Mouse (Mus musculus) adipocyte (in vitro differentiated cells): ENCODE measurements around the gene Dld.

Experiments used
- DNase-seq: peaks from one replicate; pipeline ENCODE4 v3.0.0-alpha.2; 2016; ENCODE audit warnings: low spot score

Dld gene

DNA sequence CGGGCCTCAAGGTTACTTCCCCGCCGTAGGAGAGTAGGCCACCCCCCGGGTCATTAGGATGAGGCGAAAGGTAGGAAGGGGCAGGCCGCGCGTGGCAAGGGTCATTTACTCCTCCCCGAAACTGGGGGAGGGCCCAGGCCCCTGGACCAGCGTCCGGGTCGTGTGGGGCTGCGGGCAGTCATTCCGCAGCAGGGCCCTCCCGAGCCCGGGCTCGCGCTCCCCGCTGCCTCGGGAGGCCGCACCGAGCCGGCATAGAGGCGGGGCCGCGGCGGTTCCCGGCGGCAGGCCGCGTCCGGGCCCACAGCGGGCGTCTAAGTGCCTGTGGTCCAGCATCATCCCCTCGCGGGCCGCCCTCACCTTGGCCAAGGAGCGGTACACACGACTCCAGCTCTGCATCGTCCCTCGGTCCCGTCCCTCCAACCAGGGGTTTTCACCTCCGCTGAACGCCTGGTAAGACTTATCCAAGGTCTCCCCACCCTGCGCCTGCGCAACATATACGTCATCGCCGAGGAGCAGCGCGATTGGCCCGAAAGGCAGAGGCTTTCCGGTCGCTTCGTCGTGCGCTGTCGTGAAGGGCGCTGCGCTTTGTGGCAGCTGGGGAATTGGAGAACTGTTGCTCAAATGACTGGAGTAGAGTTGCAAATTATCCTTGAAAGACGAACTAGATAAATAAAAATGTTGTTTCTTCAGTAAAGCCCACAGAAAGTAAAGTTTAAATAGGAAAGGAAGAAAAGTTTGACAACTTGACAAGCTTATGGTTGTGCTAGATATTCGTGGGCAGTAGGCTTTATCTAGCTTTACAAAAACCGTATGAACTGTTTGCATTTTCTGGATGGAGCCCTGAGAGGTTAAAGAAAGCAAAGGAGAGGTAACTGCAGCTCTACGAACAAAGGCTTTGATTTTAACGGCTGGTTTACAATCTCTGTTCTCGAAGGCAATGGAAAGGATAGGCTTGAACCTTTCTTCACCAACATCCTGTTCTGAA lies at the start of gene Dld:
TSS of gene Dld (minus strand) at position 510 of the 985 bp plus-strand sequence.
- peak; percentile 97 for DNase-seq

DNA sequence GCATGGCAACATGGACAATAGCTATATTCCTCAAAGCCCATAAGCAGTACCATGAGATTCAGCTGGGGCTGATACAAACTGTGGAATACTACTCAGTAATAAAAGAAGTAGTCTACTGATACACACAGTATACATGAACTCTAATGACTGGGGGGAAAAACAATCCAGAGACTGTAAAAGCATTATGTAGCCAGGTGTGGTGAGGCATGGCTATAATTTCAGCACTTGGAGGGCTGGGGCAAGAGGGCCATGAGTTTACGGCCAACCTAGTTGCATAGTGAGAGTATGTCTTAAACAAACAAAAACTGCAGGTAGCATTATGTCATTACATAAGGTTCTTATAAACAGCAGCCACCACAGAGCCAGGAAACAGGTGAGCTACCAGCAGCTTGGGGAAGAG lies 49.6 kb upstream of the Dld start:
- no peak for DNase-seq

DNA sequence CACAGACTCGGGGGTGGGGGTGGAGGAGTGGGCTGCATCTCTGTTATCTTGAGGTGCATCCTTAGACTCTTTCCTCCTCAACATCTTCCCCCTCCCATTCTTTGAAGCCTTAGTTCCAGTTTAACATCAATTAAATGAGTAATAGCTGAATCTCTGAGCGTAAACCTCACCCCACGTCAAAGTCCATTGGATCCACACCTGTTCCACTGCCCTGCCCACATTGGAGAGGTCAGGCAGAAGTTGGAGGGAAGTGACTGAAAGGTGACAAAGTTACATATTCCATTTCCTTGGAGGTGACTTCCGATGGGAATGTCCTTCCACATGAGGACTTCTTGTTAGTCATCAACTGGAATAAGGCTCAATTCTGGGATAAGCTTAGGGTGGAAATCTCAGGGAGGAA lies 46.5 kb upstream of the Dld start:
- DNase-seq: no peak

DNA sequence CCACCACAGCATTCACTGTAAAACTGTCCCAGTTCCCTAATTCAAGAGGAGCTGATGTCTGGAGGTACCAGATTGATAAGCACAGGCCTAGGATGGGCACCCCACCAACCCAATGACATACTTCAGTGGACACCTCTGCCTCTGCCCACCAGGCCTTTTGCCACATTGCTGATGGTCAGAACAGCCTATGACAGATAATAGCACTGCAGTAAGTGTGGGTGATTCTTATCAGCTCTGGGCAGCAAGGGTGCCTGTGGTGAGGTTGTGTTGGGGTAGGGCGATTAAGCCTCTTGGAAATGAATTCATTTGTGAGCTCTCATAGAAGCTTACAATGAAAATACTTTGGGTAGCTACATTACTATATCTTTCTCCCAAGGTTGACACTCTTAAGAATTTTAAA lies 44.6 kb upstream of the Dld start:
- no peak for DNase-seq

DNA sequence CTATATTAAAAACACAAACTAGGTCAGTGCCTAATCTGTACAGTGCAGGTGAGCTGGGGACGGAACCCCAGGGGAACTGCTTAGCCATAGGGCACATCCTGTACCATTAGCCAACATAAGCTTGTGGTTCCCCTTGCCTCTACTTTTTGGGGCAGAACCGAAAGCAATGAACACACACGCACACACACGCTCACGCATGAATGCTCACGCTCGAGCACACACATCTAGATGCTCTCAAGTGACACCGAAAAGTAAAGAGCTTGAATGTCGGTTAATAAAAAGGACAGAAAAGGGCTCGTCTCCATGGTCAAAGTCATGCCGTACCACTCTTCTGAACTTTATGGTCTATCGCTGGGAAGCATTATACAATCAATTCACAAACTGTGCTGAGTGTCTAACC lies 40.4 kb upstream of the Dld start:
- no peak for DNase-seq

DNA sequence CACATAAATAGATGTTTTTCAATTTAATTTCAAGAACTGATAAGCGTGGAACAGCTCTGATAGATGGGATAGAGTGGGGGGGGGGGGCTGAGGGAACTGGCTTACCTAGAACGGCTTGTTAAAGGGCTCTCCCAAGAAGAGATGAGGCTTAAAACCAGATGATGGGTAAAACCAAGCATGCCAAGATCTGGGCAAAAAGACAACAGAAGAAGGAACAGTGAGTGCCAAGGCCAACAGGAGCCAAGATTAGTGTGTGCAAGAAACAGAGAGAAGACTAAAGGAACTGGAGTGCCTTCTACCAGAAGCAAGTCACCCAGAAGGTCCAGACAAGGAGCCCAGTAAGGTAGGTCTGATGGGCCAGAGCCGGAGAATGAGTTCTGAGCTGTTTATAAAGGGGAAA lies 39.3 kb upstream of the Dld start, which contains the start of gene Slc26a3:
TSS of gene Slc26a3 (plus strand) at position 301 of the 400 bp plus-strand sequence.
- peak; percentile 9 for DNase-seq

DNA sequence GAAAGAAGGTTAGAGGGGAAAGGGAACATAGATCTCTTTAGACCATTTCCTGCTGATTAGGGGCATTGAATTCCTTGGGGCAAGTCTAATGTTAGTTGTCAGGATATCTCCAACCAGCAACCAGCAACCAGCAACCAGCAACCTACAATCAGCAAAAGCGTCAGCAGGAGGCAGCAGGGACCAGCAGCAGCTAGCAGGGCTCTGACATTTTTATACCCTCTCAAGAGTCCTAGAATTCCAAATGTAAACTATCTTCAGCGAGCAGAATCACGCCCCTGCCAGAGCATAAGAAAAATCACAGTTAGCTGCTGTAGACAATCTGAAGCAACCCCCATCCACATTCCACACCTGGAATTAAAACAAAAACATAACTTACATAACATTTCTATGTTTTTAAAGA lies 36.0 kb upstream of the Dld start:
- DNase-seq: no peak

DNA sequence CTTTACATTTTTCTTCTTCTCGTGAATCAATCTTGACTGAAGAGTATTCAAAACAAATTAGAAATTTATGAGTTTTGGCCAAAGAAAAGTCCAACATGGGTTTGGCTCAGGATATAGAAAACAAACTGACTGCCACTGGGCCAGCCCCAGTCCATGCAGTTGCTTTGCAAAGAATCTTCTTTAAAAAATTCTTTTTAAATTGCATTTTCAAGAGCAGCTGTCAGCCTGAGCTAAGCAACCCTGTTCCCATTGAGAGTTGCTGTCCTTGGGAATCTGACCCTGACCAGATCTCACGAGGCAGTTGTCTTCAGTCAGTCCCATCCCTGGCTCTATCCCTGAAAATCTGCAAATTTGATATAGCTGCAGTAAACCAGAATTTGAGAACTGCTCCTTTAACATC lies 31.2 kb upstream of the Dld start:
- DNase-seq: no peak

DNA sequence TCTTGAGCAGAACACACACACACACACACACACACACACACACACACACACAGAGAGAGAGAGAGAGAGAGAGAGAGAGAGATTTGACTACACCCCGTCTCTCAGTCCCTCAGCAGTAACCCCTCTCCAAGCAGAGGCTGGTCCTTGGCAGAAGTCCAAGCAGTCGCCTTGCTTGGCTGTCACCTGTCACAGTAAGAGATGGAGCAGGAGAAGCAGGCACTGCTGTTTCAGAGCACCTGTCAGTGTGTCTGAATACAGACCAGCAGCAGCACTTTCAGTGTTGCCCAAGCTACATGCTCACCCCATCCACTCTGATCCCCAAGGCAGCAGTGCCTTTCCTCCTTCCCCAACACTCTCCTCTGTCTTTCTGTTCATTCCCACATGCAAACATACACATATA lies 29.6 kb upstream of the Dld start:
- no peak for DNase-seq

DNA sequence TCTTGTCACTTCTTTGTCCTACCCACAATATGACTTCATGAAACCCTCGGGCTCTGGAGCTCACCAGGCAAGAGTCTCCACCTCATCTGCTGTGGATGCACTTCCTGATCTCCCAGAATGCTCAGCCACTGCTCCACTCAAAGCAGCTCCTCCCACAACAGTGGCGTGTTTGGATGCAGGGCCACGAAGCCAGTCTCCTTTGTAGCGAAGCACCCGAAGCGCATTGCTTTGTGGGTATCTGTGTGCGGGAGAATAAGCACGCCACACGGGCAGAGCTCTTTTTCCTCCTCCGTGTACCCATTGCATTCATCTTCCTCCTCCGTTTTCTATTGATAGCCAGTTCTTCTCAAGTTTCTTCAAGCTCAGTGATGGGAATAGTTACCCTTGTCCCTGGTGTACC lies 26.0 kb upstream of the Dld start:
- no peak for DNase-seq

DNA sequence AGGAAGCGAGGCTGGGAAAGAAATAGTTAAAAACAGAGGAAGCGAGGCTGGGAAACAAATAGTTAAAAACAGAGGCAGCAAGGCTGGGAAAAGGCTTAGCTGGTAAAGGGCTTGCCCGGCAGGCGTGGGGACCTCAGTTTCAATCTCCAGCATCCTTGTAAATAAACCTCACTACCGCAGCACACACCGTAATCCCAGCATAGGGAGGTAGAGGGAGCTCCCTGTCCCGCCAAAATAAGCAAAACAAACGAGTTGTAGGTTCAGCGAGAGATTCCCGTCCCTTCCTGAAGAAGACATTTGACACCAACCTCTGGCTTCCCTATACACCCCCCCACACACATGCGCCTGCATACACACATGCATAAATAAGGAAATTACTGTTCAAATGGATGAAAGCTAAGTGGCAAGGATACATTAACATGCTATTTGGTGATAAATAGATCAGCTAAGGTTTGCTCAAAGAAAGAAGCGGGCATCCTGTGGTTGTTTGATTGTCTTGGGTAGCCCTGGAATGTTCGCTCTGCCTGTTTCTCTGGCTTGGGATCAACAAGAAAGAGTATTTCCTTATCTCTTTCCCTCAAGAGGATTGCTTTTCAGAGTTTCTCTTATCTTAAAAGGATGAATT lies 25.2 kb upstream of the Dld start:
- peak; percentile 18 for DNase-seq

DNA sequence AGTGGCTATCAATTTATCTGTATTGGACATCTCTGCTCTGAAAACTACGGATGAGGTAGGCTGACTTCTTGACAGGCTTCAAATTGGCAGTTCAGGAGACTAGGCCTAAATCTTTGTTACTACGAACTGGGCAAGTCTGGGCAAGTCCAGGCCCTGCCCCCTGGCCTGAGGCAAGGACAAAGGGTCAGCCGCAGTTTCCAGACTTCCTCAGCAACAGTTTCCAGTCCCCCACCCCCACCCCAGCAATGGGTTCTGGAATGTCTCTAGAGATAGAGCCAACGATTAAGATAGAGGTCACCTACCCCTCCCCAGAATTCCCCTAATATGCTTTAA lies 24.0 kb upstream of the Dld start:
- DNase-seq: no peak

DNA sequence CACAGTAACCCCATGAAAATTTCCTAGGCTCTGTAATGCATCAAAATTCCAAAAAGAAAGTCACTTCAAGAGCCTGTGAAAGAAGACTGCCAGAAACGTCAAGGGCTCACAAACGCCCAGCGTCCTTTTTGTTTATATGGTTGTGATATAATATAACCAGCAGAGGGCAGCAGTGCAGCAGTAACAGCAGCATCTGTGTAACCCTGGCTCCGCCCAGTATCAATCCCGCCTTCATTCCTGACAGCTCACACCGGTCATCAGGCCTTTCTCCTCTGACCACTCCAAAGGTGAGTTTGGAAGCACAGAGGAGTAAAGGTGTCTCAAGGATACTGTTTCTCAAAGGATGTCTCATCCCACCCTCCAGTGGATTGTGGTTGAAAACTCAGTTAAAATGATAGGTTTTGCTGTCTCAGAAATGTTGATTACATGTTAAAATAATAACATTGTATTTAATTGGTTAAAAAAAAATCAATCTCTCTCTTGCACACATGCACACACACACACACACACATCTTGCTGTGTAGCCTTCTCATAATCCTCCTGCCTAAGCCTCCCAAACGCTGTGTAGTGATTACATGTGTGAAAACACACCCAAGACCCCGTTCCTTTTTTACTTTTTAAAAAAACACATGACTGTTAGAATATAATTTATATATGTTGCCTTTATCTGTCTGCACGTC lies 23.5 kb upstream of the Dld start:
- peak; percentile 89 for DNase-seq

DNA sequence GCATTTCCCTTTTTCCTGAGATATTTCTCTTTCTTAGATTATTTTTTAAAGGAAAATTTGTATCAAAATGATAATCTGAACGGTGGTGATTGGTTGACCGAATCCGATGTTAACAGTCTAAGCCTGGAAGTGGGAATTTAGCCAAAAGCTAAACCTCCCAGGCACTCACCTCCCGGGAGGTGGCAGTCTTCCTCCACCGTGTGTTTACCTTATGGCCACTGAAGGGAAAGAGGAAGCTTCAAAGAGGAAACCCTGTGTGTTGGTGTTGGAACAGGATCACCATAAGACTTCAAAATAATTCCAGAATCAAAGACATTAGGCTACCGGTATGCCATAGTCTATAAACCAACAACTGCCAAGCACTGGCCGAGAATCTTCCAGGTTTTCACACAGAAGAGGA lies 18.4 kb upstream of the Dld start:
- no peak for DNase-seq

DNA sequence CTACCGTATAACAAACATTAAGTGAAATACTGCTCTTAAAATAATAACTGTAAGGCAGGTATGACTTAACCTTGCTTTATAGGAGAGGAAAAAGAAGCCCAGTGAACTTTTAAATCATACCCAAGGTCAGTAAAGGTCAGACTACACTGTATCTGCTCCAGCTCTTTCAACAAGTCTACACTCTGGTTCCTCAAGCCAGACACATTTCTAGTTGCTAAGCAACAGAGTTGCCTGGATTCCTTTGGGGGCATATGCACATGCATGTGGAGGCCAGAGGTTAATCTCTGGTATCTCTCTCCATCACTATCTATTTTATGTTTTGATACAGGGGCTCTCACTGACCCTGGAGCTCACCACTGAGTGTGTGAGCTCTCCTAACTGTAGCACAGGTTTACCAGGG lies 17.9 kb upstream of the Dld start:
- no peak for DNase-seq

DNA sequence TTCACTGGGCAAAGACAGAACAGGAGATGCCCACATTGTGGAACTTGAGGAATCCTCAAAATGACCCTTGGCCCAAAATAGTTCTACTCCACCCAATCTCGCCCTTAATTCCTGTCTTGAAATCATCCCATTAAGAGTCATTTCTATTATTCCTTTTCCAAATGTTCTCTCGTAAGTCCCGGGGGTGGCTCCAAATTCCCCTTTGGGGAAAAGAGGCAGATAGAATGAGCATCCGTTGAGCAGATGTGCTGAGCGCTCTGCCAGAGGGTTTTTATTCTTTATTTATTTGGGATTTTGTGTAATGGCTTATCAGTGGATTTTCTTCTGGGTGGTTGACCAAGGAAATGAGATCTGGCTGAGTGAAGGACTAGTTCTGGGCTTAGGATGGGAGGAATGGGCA lies 16.5 kb upstream of the Dld start:
- no peak for DNase-seq

DNA sequence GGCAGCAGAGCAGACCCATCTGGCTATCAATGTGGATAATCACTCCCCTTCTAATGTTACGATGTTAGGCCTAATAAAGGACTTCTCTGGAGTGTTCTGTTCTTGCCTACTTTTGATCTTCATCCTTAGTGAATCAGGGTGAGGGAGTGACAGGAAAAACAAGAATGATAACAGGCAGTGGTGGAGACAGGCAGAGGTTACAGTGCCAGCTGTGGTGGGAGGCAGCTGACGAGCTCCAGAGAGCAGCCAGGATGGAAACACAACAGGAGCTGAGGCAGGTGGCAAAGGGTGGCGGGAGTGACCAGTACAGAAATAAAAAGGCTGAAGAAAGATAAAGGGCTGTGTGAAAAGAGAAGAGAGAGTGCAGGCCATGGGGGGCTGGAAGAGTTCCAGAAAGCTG lies 15.2 kb upstream of the Dld start:
- DNase-seq: no peak

DNA sequence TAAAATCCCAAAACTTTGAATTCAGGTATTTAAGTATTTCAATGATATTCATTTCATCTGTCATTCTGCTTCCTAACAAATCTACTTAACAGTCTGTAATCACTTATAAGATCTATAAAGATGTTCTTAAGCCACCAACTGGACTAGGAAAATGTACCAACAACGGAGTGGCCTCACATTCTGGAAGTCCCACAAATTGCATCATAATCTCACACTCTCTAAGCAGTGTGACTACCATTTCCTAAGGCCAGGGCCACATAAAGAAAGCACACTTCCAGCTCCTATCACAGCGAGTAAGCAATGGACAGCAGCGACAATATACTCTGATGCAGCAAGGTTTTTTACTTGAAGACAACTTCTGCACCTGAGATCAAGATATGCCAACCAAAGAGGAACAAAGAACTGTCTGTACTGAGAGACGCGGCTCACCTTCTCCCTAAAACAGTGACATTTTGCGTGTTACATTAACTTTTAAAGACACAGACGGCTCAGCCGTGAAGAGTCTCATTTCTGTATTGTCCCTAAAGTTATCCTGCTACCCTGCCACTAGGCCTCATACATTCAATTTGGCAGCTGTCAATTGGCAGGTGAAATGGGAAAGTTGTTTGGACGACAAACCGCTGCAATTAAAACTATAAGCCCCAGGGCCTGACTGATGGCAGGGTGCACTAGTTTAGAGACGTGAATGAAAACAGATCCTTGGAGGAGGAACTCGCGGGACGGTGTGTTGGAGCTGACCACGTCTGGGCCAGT lies 886 bp downstream of the Dld start:
- peak; percentile 63 for DNase-seq

DNA sequence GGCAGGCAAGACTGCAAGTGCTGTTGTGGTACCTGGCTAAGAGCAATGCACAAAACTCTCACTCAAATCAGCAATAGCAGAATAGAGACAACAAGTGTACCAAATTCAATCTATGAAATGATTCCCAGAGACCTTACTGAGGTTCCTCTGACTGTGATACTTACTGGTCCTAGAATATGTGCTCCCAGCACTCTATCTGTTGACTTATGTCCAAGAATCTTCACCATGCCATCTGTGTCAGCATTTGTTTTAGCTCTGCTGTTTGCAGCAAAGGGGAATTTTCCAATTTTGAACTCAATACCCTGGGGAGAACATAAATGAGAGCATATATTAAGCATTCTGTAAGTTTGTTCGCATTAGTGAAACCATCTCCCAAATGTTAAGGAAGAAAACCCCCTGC lies 18.0 kb downstream of the Dld start:
- DNase-seq: no peak

DNA sequence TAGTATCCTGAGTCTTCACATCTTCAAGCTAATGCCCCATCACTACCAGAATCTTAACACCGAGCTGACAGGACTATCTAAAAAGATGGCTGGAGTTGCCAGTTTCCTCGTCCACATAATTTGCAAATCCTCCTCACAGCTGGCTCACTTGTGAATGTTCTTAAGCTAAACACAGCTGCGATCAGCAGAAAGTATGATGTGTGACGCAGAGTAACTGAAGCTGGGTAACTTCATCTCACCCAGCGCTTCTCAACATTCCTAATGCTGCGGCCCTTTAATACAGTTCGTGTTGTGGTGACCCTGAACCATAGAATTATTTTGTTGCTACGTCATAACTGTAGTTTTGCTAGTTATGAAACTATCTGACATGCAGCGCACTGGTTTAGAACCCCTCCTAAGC lies 24.1 kb downstream of the Dld start:
- DNase-seq: no peak

DNA sequence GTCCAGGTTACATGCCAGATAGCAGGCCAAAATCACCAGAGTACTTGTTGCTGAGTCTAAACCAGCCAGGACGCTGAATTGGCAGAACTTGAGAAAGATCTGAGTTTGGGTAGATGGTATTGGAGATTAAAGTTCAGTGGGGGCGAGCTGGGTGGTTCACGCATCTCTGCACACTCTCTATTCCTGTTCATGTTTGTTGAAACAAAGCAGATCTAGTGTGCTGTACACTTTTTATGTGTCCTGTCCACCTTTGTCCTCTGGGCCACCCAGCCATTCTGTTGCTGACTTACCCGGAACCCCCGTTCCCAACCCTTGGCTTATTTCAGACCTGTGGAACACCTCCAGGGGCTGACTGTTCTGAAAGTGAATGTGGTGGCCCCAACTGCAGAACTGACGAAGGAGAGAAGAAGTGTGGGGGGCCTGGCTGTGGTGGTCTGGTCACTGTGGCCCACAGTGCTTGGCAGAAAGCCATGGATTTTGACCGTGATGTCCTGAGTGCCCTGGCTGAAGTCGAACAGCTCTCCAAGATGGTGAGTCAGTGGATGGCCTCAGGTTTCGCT lies 28.0 kb downstream of the Dld start:
- DNase-seq: no peak

DNA sequence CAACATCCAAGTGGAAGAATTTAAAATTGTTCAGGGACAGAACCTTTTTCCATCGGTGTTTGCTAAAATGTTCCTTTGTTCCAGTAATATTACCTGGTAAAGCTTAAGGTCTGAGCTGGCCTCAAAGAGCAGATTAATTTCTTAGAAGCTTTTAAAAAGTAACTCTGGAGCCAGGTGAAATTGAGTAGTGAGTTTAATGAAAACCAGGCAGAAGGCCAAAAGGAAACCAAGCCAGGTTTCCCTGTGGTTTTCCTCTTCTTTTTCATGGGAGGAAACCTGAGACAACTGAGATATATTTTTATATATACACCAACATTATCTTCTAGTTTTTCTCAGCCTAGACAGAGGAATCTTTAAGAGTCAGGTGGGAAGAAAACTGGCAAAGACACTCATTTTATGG lies 29.7 kb downstream of the Dld start:
- no peak for DNase-seq
